Mouse (Mus musculus) retina, embryonic 14.5 days (tissue): Measurements from ENCODE around the gene Ap1g2.

ENCODE experiments used
- DNase-seq: peaks from one replicate; pipeline ENCODE4 v3.0.0-alpha.2; 2015; ENCODE audit warnings: low spot score

Gene Ap1g2

GRCm38 (mm10) chr14:55055167-55055834 lies 51.1 kb downstream of the Ap1g2 start:
- no peak for DNase-seq

DNA sequence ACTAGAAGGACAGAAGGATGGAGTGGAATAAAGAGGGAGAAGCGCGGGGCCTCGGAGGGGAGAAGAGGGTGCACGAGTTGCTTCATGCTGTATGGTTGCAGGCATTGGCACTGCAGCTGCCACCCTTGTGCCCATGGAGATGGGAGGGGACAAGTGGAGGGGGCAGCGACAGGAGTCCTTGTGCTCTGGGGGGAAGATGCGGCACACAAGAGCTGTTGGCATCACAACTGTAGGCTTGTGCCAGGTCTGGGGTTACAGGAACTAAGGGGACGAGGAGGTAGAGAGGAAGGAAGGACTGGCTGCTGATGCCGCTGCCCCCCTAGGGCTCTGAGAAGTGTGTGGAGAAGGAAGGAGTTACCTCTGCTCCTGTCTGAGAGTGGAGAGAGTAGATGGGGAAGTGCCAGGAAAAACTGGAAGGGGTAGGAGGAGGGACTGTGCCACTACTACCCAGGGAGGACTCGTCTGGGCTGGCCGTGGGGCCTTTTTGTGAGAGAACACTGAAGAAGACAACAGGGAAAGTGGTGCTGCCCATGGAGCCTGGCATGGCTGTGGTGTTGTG lies 52.1 kb downstream of the Ap1g2 start:
- no peak for DNase-seq

- DNase-seq = no peak
These were observed 52.6 kb downstream of the Ap1g2 start for GRCm38 (mm10) chr14:55053708-55054190.

GRCm38 (mm10) chr14:55053050-55053449 lies 53.3 kb downstream of the Ap1g2 start:
- no peak for DNase-seq

DNA sequence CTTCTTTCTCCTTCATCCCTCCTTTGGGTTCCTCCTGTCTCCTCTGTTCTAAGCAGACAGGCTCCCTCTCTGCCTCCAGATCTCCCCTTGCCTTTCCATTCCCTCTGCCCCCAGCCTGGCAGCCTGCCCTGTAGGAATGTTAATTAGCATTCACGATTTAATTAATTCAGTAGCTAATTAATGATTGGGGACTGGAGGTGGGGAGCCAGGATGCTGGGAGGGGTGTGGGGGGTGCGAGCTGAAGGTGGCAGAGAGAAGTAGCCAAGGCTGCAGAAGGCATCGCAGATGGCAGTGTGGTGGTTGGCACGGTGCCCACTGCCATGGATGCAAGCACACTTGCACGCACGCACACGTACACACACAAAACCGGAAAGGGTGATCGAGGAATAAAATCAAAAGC lies 53.9 kb downstream of the Ap1g2 start:
- DNase-seq = no peak
